Mouse (Mus musculus): ENCODE measurements around the gene Gas7. TPM values are rescaled to one million over a fixed set of nuclear protein-coding genes. Genes with fewer than 3 reads are reported as not detected.

Gas7 gene
- polyA plus RNA-seq, 1 experiment from 2014 or later: 3.3 TPM

- 27% methylated on average over 1 of the region's 1 CpGs for WGBS
- no peaks in the 10 kb centered on the region for H3K9me3 ChIP-seq (replicated peaks; ENCODE audit: control insufficient read depth, low read length)
- H3K4me2 ChIP-seq (ENCODE audit: low read depth, low read length): no peak overlapping the region
- H3K4me1 ChIP-seq (ENCODE audit: control insufficient read depth, insufficient read depth, low read length): no peaks in the 10 kb centered on the region
- H3K4me3 ChIP-seq (ENCODE audit: low read depth, low read length): no peak overlapping the region
- no peak overlapping the region for H3K27ac ChIP-seq (replicated peaks; ENCODE audit: low read depth, low read length)
- no peak for DNase-seq (ENCODE audit: low spot score)
- no peak for ATAC-seq (replicated peaks; ENCODE audit: insufficient number of reproducible peaks, low FRiP score, low TSS enrichment, low read depth)
- H3K9ac ChIP-seq (replicated peaks; ENCODE audit: low read length): no peak overlapping the region
- no peaks in the 10 kb centered on the region for H3K27me3 ChIP-seq (ENCODE audit: control insufficient read depth, insufficient read depth, low read length)
- no peaks in the 10 kb centered on the region for H3K36me3 ChIP-seq (replicated peaks; ENCODE audit: control insufficient read depth, insufficient read depth, low read depth, low read length)
Measured at GRCm38 (mm10) chr11:67599141-67599540, 143.9 kb downstream of the Gas7 start.

- Histone ChIP-seq H3K4me2 (ENCODE audit: low read depth, low read length) (no peak overlapping the region), H3K9me3 (replicated peaks; ENCODE audit: control insufficient read depth, low read length) (no peaks in the 10 kb centered on the region), H3K4me3 (ENCODE audit: low read depth, low read length) (no peak overlapping the region), H3K9ac (replicated peaks; ENCODE audit: low read length) (no peak overlapping the region), H3K36me3 (replicated peaks; ENCODE audit: control insufficient read depth, insufficient read depth, low read depth, low read length) (no peaks in the 10 kb centered on the region), H3K27me3 (ENCODE audit: control insufficient read depth, insufficient read depth, low read length) (no peaks in the 10 kb centered on the region), H3K4me1 (ENCODE audit: control insufficient read depth, insufficient read depth, low read length) (no peaks in the 10 kb centered on the region), H3K27ac (replicated peaks; ENCODE audit: low read depth, low read length) (no peak overlapping the region)
- WGBS: 64% methylated on average over 8 of the region's 8 CpGs
- no peak for ATAC-seq (replicated peaks; ENCODE audit: insufficient number of reproducible peaks, low FRiP score, low TSS enrichment, low read depth)
- no peak for DNase-seq (ENCODE audit: low spot score)
Measured at GRCm38 (mm10) chr11:67600710-67601430, 145.6 kb downstream of the Gas7 start.

GRCm38 (mm10) chr11:67602711-67603369 is 147.6 kb downstream of the Gas7 start:
- no peak overlapping the region for H3K4me2 ChIP-seq (ENCODE audit: low read depth, low read length)
- no peak overlapping the region for H3K27ac ChIP-seq (replicated peaks; ENCODE audit: low read depth, low read length)
- whole genome bisulfite sequencing: 51% methylated on average over 12 of the region's 12 CpGs
- no peak overlapping the region for H3K9ac ChIP-seq (replicated peaks; ENCODE audit: low read length)
- DNase-seq (ENCODE audit: low spot score): no peak
- H3K4me3 ChIP-seq (ENCODE audit: low read depth, low read length): no peak overlapping the region
- no peaks in the 10 kb centered on the region for H3K27me3 ChIP-seq (ENCODE audit: control insufficient read depth, insufficient read depth, low read length)
- H3K36me3 ChIP-seq (replicated peaks; ENCODE audit: control insufficient read depth, insufficient read depth, low read depth, low read length): no peaks in the 10 kb centered on the region
- no peaks in the 10 kb centered on the region for H3K4me1 ChIP-seq (ENCODE audit: control insufficient read depth, insufficient read depth, low read length)
- ATAC-seq (replicated peaks; ENCODE audit: insufficient number of reproducible peaks, low FRiP score, low TSS enrichment, low read depth): peak; percentile 75; the same call in 1 of the 2 replicates
- H3K9me3 ChIP-seq (replicated peaks; ENCODE audit: control insufficient read depth, low read length): no peaks in the 10 kb centered on the region

GRCm38 (mm10) chr11:67604481-67604880 is 149.2 kb downstream of the Gas7 start:
- no peaks in the 10 kb centered on the region for H3K9me3 ChIP-seq (replicated peaks; ENCODE audit: control insufficient read depth, low read length)
- no peak overlapping the region for H3K9ac ChIP-seq (replicated peaks; ENCODE audit: low read length)
- no peak for DNase-seq (ENCODE audit: low spot score)
- H3K4me1 ChIP-seq (ENCODE audit: control insufficient read depth, insufficient read depth, low read length): no peaks in the 10 kb centered on the region
- H3K36me3 ChIP-seq (replicated peaks; ENCODE audit: control insufficient read depth, insufficient read depth, low read depth, low read length): no peaks in the 10 kb centered on the region
- 58% methylated on average over 2 of the region's 2 CpGs for WGBS
- no peak overlapping the region for H3K4me3 ChIP-seq (ENCODE audit: low read depth, low read length)
- no peak overlapping the region for H3K27ac ChIP-seq (replicated peaks; ENCODE audit: low read depth, low read length)
- H3K27me3 ChIP-seq (ENCODE audit: control insufficient read depth, insufficient read depth, low read length): no peaks in the 10 kb centered on the region
- H3K4me2 ChIP-seq (ENCODE audit: low read depth, low read length): no peak overlapping the region
- no peak for ATAC-seq (replicated peaks; ENCODE audit: insufficient number of reproducible peaks, low FRiP score, low TSS enrichment, low read depth)

- WGBS: 79% methylated on average over 10 of the region's 10 CpGs
- ATAC-seq (replicated peaks; ENCODE audit: insufficient number of reproducible peaks, low FRiP score, low TSS enrichment, low read depth): no peak
Measured at GRCm38 (mm10) chr11:67608114-67608683, 153.0 kb downstream of the Gas7 start.

GRCm38 (mm10) chr11:67612158-67612839 is 157.1 kb downstream of the Gas7 start:
- Histone ChIP-seq H3K4me2 (ENCODE audit: low read depth, low read length) (no peak overlapping the region), H3K27me3 (ENCODE audit: control insufficient read depth, insufficient read depth, low read length) (no peaks in the 10 kb centered on the region), H3K9me3 (replicated peaks; ENCODE audit: control insufficient read depth, low read length) (no peaks in the 10 kb centered on the region), H3K27ac (replicated peaks; ENCODE audit: low read depth, low read length) (no peak overlapping the region), H3K36me3 (replicated peaks; ENCODE audit: control insufficient read depth, insufficient read depth, low read depth, low read length) (no peaks in the 10 kb centered on the region), H3K9ac (replicated peaks; ENCODE audit: low read length) (no peak overlapping the region), H3K4me3 (ENCODE audit: low read depth, low read length) (no peak overlapping the region), H3K4me1 (ENCODE audit: control insufficient read depth, insufficient read depth, low read length) (no peaks in the 10 kb centered on the region)
- no peak for DNase-seq (ENCODE audit: low spot score)
- ATAC-seq (replicated peaks; ENCODE audit: insufficient number of reproducible peaks, low FRiP score, low TSS enrichment, low read depth): no peak
- 86% methylated on average over 9 of the region's 9 CpGs for WGBS

More at GRCm38 (mm10) chr11:67608114-67608683, 153.0 kb downstream of the Gas7 start:
- Histone ChIP-seq H3K36me3 (replicated peaks; ENCODE audit: control insufficient read depth, insufficient read depth, low read depth, low read length) (no peaks in the 10 kb centered on the region), H3K9me3 (replicated peaks; ENCODE audit: control insufficient read depth, low read length) (no peaks in the 10 kb centered on the region), H3K4me1 (ENCODE audit: control insufficient read depth, insufficient read depth, low read length) (no peaks in the 10 kb centered on the region), H3K27me3 (ENCODE audit: control insufficient read depth, insufficient read depth, low read length) (no peaks in the 10 kb centered on the region), H3K4me3 (ENCODE audit: low read depth, low read length) (no peak overlapping the region), H3K27ac (replicated peaks; ENCODE audit: low read depth, low read length) (no peak overlapping the region), H3K9ac (replicated peaks; ENCODE audit: low read length) (no peak overlapping the region), H3K4me2 (ENCODE audit: low read depth, low read length) (no peak overlapping the region)
- DNase-seq (ENCODE audit: low spot score): no peak

GRCm38 (mm10) chr11:67616557-67617239 is 161.5 kb downstream of the Gas7 start:
- Histone ChIP-seq H3K9me3 (replicated peaks; ENCODE audit: control insufficient read depth, low read length) (no peaks in the 10 kb centered on the region), H3K4me1 (ENCODE audit: control insufficient read depth, insufficient read depth, low read length) (no peaks in the 10 kb centered on the region), H3K4me3 (ENCODE audit: low read depth, low read length) (no peak overlapping the region), H3K9ac (replicated peaks; ENCODE audit: low read length) (no peak overlapping the region), H3K27me3 (ENCODE audit: control insufficient read depth, insufficient read depth, low read length) (no peaks in the 10 kb centered on the region), H3K4me2 (ENCODE audit: low read depth, low read length) (no peak overlapping the region), H3K27ac (replicated peaks; ENCODE audit: low read depth, low read length) (no peak overlapping the region), H3K36me3 (replicated peaks; ENCODE audit: control insufficient read depth, insufficient read depth, low read depth, low read length) (no peaks in the 10 kb centered on the region)
- DNase-seq (ENCODE audit: low spot score) (no peak), ATAC-seq (replicated peaks; ENCODE audit: insufficient number of reproducible peaks, low FRiP score, low TSS enrichment, low read depth) (no peak)
- whole genome bisulfite sequencing: 87% methylated on average over 13 of the region's 13 CpGs

All from embryonic facial prominence, embryonic 11.5 days (tissue).